Mouse (Mus musculus): ENCODE measurements around the gene Klhl9. TPM values are rescaled to one million over a fixed set of nuclear protein-coding genes. Genes with fewer than 3 reads are reported as not detected.
"Not testable (repeated sequence)": the region's sequence is repeated elsewhere in the genome, so short reads cannot be mapped to it uniquely, and the experiment has no call there.

The Klhl9 gene
- polyA plus RNA-seq (2015; fragmentation: Nextera tagmentation; extraction: Ambion mirVana) = 111 and 122 TPM in 2 replicates

- WGBS = under 1% methylated on average over 82 of the region's 82 CpGs
These were observed at the start of gene Klhl9, which contains the start of gene Gm26566 for GRCm38 (mm10) chr4:88721791-88722721. Gene Klhl9 (minus strand): TSS chr4:88722465. Gene Gm26566 (plus strand): TSS chr4:88721805.

GRCm38 (mm10) chr4:88763384-88764018, 41.2 kb upstream of the Klhl9 start:
- Histone ChIP-seq H3K4me3 (peak overlapping the region; percentile 45), H3K9ac (peak overlapping the region; percentile 67), H3K27ac (peak overlapping the region; percentile 64; the same call in 1 of the 2 replicates), H3K4me2 (peak overlapping the region; percentile 57)
- H3K4me1 ChIP-seq; H3K27me3 ChIP-seq; H3K9me3 ChIP-seq; H3K36me3 ChIP-seq; ATAC-seq (ENCODE audit: insufficient number of reproducible peaks, insufficient read depth, low FRiP score, low TSS enrichment, low read depth): not testable (repeated sequence)
- WGBS = 5% methylated on average over 29 of the region's 42 CpGs

More at GRCm38 (mm10) chr4:88721791-88722721, at the start of gene Klhl9, which contains the start of gene Gm26566:
- Histone ChIP-seq H3K9me3 (no peaks in the 10 kb centered on the region), H3K27ac (peak within 1 kb of the TSS; percentile 97), H3K4me1 (peaks cover 23% of the 10 kb centered on the region), H3K4me2 (peak within 1 kb of the TSS; percentile 81), H3K4me3 (peak within 1 kb of the TSS; percentile 94), H3K36me3 (peaks cover 10% of the 10 kb centered on the region), H3K27me3 (no peaks in the 10 kb centered on the region), H3K9ac (peak within 1 kb of the TSS; percentile 99)
- peak; percentile 95 for ATAC-seq (ENCODE audit: insufficient number of reproducible peaks, insufficient read depth, low FRiP score, low TSS enrichment, low read depth)

DNA sequence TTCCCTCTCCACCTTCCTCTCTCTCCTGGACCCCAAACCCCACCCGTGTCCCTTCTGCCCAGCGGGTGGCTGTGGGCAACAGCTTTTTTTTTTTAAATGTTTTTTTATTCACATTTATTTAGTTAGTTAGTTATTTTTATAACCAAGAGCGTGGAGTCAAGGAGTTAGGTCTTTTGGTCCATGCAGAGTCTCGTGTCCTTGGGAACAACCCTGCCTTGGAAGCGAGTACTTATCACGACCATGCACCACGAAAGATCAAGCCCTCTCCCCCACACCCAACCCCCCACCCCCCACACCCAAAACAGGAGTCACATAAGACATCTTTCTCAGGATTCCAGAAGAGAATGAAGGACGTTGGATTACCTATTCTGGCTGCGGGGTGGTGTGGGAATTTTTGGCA, 40.1 kb upstream of the Klhl9 start:
- not testable (repeated sequence) for H3K27me3 ChIP-seq; H3K9me3 ChIP-seq; H3K36me3 ChIP-seq; H3K4me3 ChIP-seq; H3K27ac ChIP-seq; H3K9ac ChIP-seq; ATAC-seq (ENCODE audit: insufficient number of reproducible peaks, insufficient read depth, low FRiP score, low TSS enrichment, low read depth); H3K4me1 ChIP-seq
- 48% methylated on average over 9 of the region's 9 CpGs for whole genome bisulfite sequencing
- peak overlapping the region; percentile 51; the same call in 1 of the 2 replicates for H3K4me2 ChIP-seq

GRCm38 (mm10) chr4:88761776-88762175, 39.5 kb upstream of the Klhl9 start:
- not testable (repeated sequence) for H3K27me3 ChIP-seq; H3K9ac ChIP-seq; H3K27ac ChIP-seq; H3K4me2 ChIP-seq; H3K4me3 ChIP-seq; H3K4me1 ChIP-seq; H3K9me3 ChIP-seq; ATAC-seq (ENCODE audit: insufficient number of reproducible peaks, insufficient read depth, low FRiP score, low TSS enrichment, low read depth); H3K36me3 ChIP-seq
- 76% methylated on average over 6 of the region's 8 CpGs for WGBS

DNA sequence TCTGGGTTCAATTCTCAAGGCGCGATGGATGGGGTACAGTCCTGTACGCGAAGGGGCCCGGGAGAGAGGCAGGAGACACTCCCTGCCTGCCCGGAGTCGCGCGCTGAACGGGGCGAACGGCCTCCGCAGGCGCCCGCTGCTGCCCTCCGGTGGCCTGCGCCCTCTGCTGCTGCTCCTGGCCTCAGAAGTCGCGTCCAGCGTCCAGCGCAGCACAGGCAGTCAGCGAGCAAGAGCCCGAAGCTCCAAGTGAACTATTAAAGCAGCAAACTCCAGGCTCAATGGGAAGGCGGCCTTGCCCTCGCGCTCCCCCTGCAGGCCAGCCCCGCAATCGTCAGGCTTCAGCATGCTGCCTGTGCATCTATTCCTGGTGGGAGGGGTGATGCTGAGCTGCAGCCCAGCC, 38.2 kb upstream of the Klhl9 start:
- WGBS = under 1% methylated on average over 26 of the region's 28 CpGs
- H3K27me3 ChIP-seq; H3K9me3 ChIP-seq; H3K4me1 ChIP-seq; H3K36me3 ChIP-seq; ATAC-seq (ENCODE audit: insufficient number of reproducible peaks, insufficient read depth, low FRiP score, low TSS enrichment, low read depth): not testable (repeated sequence)
- Histone ChIP-seq H3K27ac (peak overlapping the region; percentile 68), H3K4me3 (peak overlapping the region; percentile 45), H3K4me2 (peak overlapping the region; percentile 60), H3K9ac (peak overlapping the region; percentile 61; the same call in 1 of the 2 replicates)

DNA sequence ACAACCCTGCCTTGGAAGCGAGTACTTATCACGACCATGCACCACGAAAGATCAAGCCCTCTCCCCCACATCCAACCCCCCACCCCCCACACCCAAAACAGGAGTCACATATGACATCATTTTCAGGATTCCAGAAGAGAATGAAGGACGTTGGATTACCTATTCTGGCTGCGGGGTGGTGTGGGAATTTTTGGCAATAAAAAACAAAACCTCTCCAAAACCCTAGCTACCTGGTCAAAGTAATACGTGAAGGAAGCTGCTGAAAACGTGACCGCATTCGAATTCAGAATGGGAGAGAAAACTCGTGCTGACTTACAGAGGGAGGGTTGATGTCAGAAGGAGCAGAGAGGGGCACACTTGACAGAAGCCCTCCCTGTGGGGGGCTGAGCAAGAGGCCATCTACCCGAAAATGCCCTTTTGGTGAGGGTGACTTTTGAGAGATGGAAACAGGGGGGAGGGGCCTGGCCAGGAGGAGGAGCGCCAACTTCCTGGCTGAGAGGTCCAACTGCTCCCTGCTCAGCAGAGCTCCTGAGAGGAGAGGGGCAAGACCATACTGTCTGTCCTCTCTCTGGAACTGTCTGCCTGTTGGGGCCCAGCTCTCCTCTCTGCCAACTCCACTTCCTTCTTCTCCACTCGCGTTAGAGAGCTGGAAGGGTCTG, 37.5 kb upstream of the Klhl9 start, which contains the start of gene Gm13283:
Gm13283 (plus strand) TSS at position 510 of the 659 bp plus-strand sequence.
- not testable (repeated sequence) for H3K9me3 ChIP-seq; H3K4me1 ChIP-seq; ATAC-seq (ENCODE audit: insufficient number of reproducible peaks, insufficient read depth, low FRiP score, low TSS enrichment, low read depth); H3K36me3 ChIP-seq; H3K27me3 ChIP-seq
- Histone ChIP-seq H3K4me2 (peak within 1 kb of the TSS; percentile 60), H3K9ac (peak within 1 kb of the TSS; percentile 61; the same call in 1 of the 2 replicates), H3K4me3 (peak within 1 kb of the TSS; percentile 45), H3K27ac (peak within 1 kb of the TSS; percentile 68)
- WGBS = 20% methylated on average over 9 of the region's 14 CpGs

DNA sequence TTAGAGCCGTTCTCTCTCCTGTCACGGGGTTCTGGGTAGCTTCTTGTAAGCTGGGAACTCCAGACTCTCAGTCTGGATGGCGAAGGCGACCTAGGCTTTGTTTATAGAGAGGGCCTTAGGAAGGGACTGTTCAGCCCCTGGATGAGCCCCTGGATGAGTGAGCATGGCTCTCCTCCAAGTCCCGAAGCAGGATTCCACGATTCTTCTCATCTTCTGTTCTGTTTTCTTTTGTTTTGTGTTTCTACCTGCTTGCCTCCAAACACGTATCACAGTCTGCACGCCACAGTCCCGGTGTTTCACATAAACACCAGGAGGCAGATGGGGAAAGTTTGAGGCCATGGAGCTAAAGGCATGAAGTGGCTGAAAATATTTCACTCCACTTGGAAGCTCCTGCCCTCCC, 36.5 kb upstream of the Klhl9 start:
- not testable (repeated sequence) for H3K27ac ChIP-seq; H3K36me3 ChIP-seq; H3K4me2 ChIP-seq; H3K4me3 ChIP-seq; H3K27me3 ChIP-seq; H3K9me3 ChIP-seq; ATAC-seq (ENCODE audit: insufficient number of reproducible peaks, insufficient read depth, low FRiP score, low TSS enrichment, low read depth); H3K4me1 ChIP-seq; H3K9ac ChIP-seq
- WGBS = 82% methylated on average over 9 of the region's 9 CpGs

- Histone ChIP-seq H3K27ac (peak overlapping the region; percentile 95), H3K4me2 (peak overlapping the region; percentile 71), H3K4me3 (peak overlapping the region; percentile 55), H3K9ac (peak overlapping the region; percentile 78)
- under 1% methylated on average over 21 of the region's 21 CpGs for WGBS
- not testable (repeated sequence) for H3K36me3 ChIP-seq, H3K9me3 ChIP-seq, H3K4me1 ChIP-seq, H3K27me3 ChIP-seq
- peak; percentile 100 for ATAC-seq (ENCODE audit: insufficient number of reproducible peaks, insufficient read depth, low FRiP score, low TSS enrichment, low read depth)
These were observed 35.4 kb upstream of the Klhl9 start for GRCm38 (mm10) chr4:88757628-88758031.

GRCm38 (mm10) chr4:88756581-88757513, 34.6 kb upstream of the Klhl9 start:
- WGBS = 7% methylated on average over 29 of the region's 31 CpGs
- Histone ChIP-seq H3K4me3 (peak overlapping the region; percentile 55), H3K4me2 (peak overlapping the region; percentile 71), H3K27ac (peak overlapping the region; percentile 95), H3K9ac (peak overlapping the region; percentile 78)
- not testable (repeated sequence) for H3K36me3 ChIP-seq; H3K27me3 ChIP-seq; ATAC-seq (ENCODE audit: insufficient number of reproducible peaks, insufficient read depth, low FRiP score, low TSS enrichment, low read depth); H3K4me1 ChIP-seq; H3K9me3 ChIP-seq

GRCm38 (mm10) chr4:88754818-88755340, 32.6 kb upstream of the Klhl9 start, which contains the start of gene Gm13271:
Gene Gm13271 (plus strand): TSS chr4:88754868.
- not testable (repeated sequence) for H3K27ac ChIP-seq; H3K4me3 ChIP-seq; H3K9me3 ChIP-seq; H3K4me1 ChIP-seq; H3K9ac ChIP-seq; H3K4me2 ChIP-seq; H3K27me3 ChIP-seq; ATAC-seq (ENCODE audit: insufficient number of reproducible peaks, insufficient read depth, low FRiP score, low TSS enrichment, low read depth); H3K36me3 ChIP-seq
- WGBS = 67% methylated on average over 15 of the region's 15 CpGs
